Mouse (Mus musculus) adrenal gland (tissue): ENCODE results near the gene Nedd9.

Experiments used
- intact Hi-C: fragments of 180-260 bp; cut with DNase I; formaldehyde crosslinking; loops from one replicate; pipeline ENCODE4 v1.15.1; 2025
- long read RNA-seq, 2 experiments: library from polyadenylated mRNA; unstranded; transcript quantifications; one replicate each; pipeline ENCODE4 v2.0.0; 2020; ENCODE audit warnings: borderline replicate concordance in 1 of 2; ENCODE audit not compliant: insufficient replicate concordance in 1 of 2

Gene Nedd9
- long read RNA-seq, experiment 1, full-length matches to known transcripts: 2 of 4 reads
- long read RNA-seq, experiment 1, partial matches to known transcripts: 1 of 4 reads
- long read RNA-seq, experiment 1, other reads (novel, unspliced or antisense): 1 of 4 reads
- long read RNA-seq, experiment 2, partial matches to known transcripts: 0 of 2 reads
- long read RNA-seq, experiment 2, other reads (novel, unspliced or antisense): 2 of 2 reads

DNA sequence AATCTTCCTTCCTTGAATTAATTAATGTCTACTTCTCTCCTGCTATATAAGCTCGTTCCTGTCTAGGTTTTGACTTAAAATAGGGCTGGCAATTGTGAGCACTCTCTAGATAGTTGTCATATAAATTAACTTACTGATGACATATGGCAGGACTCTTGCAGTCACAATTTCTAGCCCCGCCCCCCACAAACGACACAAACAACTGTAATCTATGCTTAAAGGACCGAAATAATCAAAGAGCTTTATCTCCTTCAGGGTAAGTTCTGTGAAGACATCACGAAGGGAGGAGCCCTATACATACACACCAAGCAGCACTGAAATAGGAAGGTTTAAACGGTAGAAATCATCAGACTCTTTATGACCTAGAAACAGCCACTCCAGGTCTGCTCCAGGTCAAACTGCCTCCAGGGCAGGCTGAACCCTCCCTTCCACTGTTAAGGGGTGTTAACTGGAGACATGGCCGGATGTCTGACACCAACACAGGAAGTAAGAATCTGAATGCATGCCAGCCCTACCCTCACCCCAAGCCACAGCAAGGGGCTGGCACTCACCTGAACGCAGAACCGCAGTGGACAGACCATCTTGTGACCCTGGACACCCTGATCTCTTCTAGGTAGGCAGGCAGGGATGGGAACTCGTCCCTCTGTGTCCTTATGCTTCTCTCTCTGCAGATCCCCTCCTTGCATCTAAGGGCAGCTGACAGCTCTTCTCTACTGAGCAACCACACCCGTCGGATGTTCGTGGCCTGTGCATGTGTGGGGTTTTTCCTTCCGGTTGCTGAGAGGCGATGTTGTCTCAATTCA lies at the start of gene Nedd9:
Gene Nedd9, minus strand, starts transcription at position 757 of the 803 bp plus-strand sequence.
- intact Hi-C loops: no loop called here

DNA sequence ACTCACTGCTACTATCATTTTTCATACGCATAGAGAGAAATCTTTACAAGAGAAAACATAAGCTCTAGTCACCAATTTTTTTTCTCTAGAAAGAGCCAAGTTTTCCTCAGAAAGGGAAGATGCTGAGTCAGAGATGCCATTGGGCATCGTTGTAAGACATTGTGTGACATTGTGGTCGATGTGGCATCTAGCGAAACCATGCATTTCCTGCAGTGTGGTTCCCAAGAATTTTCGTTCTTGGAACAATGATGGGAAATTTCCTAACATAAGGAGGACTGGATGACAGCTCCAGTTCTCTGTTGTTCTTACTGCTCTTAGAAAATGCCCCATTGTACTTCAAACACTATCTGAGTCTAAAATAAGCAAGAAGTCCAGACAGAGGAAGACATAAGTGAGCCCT lies 45.5 kb upstream of the Nedd9 start:
- intact Hi-C loops: no loop called here

DNA sequence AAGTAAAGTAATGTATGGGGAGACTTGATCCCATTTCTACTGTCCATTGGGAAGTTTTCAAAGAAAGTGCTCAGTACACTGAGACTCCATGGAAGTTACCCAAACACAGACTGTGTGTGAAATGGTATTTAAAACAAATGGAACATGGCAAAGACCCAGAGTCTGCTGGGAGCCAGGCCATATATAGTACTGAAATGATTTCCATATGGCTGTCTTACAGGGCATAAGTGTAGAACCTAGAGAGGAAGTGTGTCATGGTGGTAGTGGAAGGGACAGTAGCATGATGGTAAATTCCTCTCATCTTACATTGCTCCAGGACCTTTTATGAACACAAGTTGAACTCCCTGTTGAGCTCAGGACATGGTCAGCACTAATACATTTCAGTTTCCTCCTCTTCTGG lies 43.2 kb upstream of the Nedd9 start:
- intact Hi-C loops: no loop called here

DNA sequence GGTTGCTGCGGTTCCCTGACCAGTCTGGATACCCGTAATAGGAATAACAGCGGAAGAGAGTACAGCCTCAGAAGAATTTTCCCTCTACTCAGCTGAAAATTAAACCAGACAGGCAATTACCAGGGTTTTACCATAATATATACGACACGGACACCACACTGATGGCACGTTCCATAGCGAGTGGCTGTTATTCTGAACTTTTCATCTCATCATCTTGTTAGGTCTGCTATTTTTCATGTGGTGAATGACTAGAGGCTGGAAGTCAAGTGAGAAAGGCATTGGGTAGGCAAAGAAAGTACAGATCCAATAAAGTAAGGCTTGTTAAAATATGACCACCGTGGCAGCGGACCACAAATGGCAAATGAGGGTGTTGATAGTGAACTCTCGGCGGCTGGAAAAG lies 37.0 kb upstream of the Nedd9 start:
- intact Hi-C loops: no loop called here

DNA sequence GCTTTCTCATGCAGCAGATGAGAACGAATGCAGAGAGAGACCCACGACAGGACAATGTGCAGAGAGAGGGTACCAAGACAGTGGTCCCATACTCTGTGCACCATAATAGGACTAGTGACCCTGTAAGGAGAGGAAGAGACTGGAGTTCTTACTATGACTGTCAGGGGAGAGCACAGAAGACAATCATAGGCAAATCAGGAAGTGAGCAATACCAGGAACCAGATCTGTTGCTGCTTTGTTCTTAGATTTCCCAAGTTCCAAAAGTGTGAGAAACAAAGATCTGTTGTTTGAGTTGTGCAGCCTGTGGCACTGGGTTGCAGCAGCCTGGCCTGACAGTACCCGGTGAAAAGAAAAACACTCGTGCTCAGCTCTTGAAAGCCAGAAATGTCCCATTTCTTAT lies 34.1 kb upstream of the Nedd9 start:
- intact Hi-C loops: no loop called here

DNA sequence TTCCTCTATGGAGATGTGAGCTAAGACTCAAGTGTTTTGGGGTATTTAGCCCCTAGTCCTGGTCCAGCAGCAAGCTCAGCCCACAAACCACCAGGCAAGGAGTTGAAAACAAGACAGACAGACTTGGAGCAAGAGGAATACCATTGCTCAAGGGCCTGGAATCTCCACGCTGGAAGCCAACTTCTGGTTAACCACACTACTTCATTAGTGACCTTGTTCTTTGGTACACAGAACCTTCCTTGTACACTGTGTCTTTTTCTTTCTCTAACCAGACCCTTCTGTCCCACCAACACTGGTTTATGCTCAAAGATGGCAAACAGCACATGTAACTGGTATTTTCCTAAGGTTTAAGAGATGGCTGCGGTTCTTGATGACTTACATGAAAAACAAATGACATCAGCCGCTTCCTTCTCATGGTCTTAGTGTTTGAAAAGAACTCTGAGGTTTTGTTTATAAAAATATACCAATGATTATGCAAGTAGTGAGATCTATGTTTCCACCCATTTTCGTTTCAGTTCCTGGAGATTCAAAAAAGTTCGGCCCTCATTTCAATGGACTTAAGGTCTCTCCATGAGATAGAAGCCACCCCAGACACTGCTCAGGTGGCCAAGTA lies 33.5 kb upstream of the Nedd9 start:
- intact Hi-C loops: no loop called here

- intact Hi-C loops: no loop called here
These were observed 32.6 kb upstream of the Nedd9 start for GRCm38 (mm10) chr13:41519792-41520191.

DNA sequence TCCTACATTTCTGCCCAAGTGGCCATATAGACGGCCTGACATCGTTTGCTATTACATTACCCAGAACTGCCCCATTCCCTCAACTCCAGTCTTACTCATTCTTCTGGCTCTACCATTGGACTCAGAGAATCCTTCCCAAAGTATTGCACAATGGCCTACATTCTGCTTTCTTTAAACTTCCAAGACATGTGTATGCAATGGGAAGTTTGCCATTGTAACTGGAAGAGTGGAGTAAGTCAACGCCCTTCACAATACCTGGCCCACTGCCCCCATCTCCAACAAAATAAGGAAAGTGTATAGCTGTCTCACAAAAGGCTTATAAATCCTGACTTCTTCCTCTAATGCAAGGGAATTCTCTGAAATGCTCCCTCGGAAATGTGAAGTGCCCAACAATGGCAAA lies 30.0 kb upstream of the Nedd9 start:
- intact Hi-C loops: no loop called here

- intact Hi-C loops: no loop called here
These were observed 28.6 kb upstream of the Nedd9 start for GRCm38 (mm10) chr13:41515749-41516148.

DNA sequence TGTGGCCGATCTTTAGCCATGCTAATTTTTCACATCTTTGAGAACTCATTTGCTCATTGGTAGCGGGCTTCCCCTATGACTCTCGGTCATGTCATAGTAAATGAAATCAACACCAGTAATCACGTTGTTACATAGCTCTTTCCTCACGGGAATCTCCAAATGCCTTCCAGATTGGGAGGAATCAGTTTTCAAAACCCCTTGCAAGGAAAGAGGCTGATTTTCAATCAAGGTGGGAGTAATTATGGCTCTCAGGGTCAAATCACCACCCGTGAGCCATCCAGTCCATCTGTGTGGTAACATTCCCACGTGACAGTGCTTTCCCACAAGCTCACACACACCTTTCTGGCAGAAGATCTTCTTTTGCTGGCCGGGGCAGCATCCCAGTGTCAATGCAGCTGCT lies 27.8 kb upstream of the Nedd9 start:
- intact Hi-C loops: no loop called here

GRCm38 (mm10) chr13:41513456-41513855 lies 26.3 kb upstream of the Nedd9 start:
- intact Hi-C loops: no loop called here

- intact Hi-C loops: no loop called here
These were observed 25.1 kb upstream of the Nedd9 start for GRCm38 (mm10) chr13:41512243-41512642.

- intact Hi-C loops: no loop called here
These were observed 23.7 kb upstream of the Nedd9 start for GRCm38 (mm10) chr13:41510631-41511419.

- intact Hi-C loops: no loop called here
These were observed 18.4 kb upstream of the Nedd9 start for GRCm38 (mm10) chr13:41505594-41505993.

DNA sequence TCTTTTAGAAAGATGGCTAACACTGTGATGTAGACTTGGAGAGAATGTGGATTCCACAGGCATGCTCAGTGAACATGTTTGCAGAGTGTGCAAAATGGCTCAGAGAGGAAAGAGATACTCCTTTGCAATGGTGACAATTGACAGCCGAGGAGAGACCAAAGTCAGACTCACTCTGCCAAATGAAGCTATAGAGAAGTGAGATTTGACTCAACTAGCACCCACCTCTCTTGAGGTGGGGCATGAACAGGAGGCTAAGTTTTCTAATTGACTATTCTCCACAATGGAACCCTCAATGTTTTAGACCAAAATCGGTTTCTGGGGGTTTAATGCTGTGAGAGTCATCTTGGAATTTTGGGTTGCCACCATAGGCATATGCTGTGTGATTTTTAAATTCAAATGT lies 17.8 kb upstream of the Nedd9 start:
- intact Hi-C loops: no loop called here

- intact Hi-C loops: no loop called here
These were observed 17.3 kb upstream of the Nedd9 start for GRCm38 (mm10) chr13:41504448-41504847.

- intact Hi-C loops: no loop called here
These were observed 15.7 kb upstream of the Nedd9 start for GRCm38 (mm10) chr13:41502917-41503301.

- intact Hi-C loops: no loop called here
These were observed 15.2 kb upstream of the Nedd9 start for GRCm38 (mm10) chr13:41502136-41502916.

DNA sequence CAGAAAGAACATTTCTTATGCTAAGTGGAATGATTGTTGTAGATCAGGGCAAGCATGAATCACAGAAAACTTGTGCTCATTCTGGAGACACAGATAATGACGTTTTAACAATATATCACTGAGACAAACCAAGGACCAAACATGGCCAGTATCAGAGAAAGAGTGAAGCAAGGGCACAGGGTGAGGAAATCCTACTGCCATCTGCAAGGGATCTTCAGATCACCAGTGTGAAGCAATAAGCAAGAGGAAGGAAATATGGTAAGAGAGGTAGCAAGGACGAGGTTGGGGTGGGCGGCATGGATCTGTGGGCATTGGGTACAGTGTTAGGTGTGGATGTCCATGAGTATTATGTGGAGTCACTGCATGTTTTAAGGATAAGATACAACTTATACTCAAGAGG lies 13.6 kb upstream of the Nedd9 start:
- intact Hi-C loops: no loop called here

DNA sequence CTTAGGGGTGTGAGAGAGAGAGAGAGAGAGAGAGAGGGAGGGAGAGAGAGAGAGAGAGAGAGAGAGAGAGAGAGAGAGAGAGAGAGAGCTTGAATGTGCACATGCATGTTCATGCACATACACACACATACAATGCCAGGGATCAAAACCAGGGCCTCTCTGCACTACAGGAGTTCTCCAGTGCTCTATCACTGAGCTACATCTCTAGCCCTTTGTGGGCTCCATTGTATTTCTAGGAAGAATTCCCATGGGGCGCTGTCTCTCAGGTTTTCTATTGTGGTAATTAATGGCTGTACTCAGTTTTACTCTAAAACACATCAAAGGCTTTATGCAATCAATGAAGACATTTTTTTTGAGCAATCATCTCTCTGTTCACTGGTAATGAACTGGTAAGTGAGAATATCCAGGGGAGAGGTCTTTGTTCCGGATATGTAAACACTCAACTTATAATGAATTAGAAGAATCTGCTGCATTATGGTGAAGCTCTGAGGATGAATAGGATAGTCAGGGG lies 11.5 kb upstream of the Nedd9 start:
- intact Hi-C loops: no loop called here

- intact Hi-C loops: no loop called here
These were observed 7.5 kb upstream of the Nedd9 start for GRCm38 (mm10) chr13:41494681-41495080.
